25 mouse cellular contexts compared by ENCODE assay signal in genomic region chr7:80843176-80843575, GRCm38 (mm10).
"Had no signal": no experiment of that assay in that cellular context is flagged by ENCODE, and none has a peak within 500 bp of the region (broad histone marks: within the 10 kb centered on the region; RNA-seq: fewer than 3 reads in every experiment).

No protein-coding gene starts in this region.

- H3K4me1 ChIP-seq: heart, embryonic 13.5 days; hindbrain, embryonic 13.5 days; hindbrain, embryonic 15.5 days; limb, embryonic 12.5 days had no signal

- H3K27ac ChIP-seq: gastrocnemius, adult 2 months; heart, adult 2 months; heart, embryonic 13.5 days; heart, embryonic 15.5 days; hindbrain, embryonic 13.5 days; hindbrain, embryonic 15.5 days; hindbrain, postnatal 0 days; layer of hippocampus, adult 2 months; left cerebral cortex, adult 2 months; limb, embryonic 10.5 days; limb, embryonic 12.5 days; liver, embryonic 13.5 days; liver, embryonic 15.5 days had no signal

- DNase-seq: gastrocnemius, adult 2 months; gastrocnemius, postnatal 10 days; gastrocnemius, postnatal 25 days; heart, adult 11 months; heart, adult 2 months; heart, postnatal 14 days; heart, postnatal 36 days; kidney, adult 11 months; kidney, adult 8-10 months; kidney, postnatal 10 days; kidney, postnatal 25 days; kidney, postnatal 4 days; liver; liver, embryonic 13.5 days had no signal

- H3K4me3 ChIP-seq: gastrocnemius, adult 2 months; heart, adult 2 months; heart, embryonic 13.5 days; heart, embryonic 15.5 days; hindbrain, embryonic 13.5 days; hindbrain, embryonic 15.5 days; layer of hippocampus, adult 2 months; left cerebral cortex, adult 2 months; limb, embryonic 10.5 days; limb, embryonic 12.5 days; liver, embryonic 13.5 days; liver, embryonic 15.5 days had no signal

- ATAC-seq: hindbrain, postnatal 0 days; intestine, embryonic 16.5 days had no signal
